Mouse (Mus musculus) bone marrow, adult 2 months (tissue): Measurements from ENCODE around the gene Ankfn1. TPM values are rescaled to one million over a fixed set of nuclear protein-coding genes. Genes with fewer than 3 reads are reported as not detected.

Experiments
- H3K27ac ChIP-seq: fragments of 200-500 bp; 2 replicates; pipeline ENCODE4 v1.5.1; 2012; ENCODE audit warnings: low read depth, mild to moderate bottlenecking, control low read depth, inconsistent platforms, low read length; ENCODE audit not compliant: control insufficient read depth, poor library complexity, insufficient read depth
- H3K4me1 ChIP-seq: fragments of 200-500 bp; 2 replicates; pipeline ENCODE4 v1.6.1; 2011; ENCODE audit warnings: low read length; ENCODE audit not compliant: control insufficient read depth, insufficient read depth
- H3K4me3 ChIP-seq: fragments of 200-500 bp; replicated peaks from 2 replicates; pipeline ENCODE3; 2011; ENCODE audit warnings: mild to moderate bottlenecking, low read depth, low read length, control low read depth; ENCODE audit not compliant: control insufficient read depth
- CTCF ChIP-seq: fragments of 200-500 bp; IDR thresholded peaks from 2 replicates; pipeline ENCODE4 v1.5.1; 2011; ENCODE audit warnings: low read length, control low read depth; ENCODE audit not compliant: control insufficient read depth, insufficient read depth
- POLR2A ChIP-seq: fragments of 200-500 bp; IDR thresholded peaks from 2 replicates; pipeline ENCODE4 v1.6.1; 2011; ENCODE audit warnings: low read depth, mild to moderate bottlenecking, control low read depth, low read length, borderline replicate concordance; ENCODE audit not compliant: control insufficient read depth
- WGBS: fragments of 180-500 bp; shearing (Covaris S2); methylation state at CpG from one replicate; pipeline ENCODE4 v1.1.7; 2018; 5-methylcytosine and 5-hydroxymethylcytosine counted together
- polyA plus RNA-seq: library from polyadenylated mRNA; stranded (reverse); fragments of >200 nt; gene quantifications from 2 replicates; pipeline ENCODE4 v1.2.4, GENCODE M21; 2011; ENCODE audit warnings: low replicate concordance; ENCODE audit not compliant: missing spikeins, insufficient read depth, insufficient read length

The Ankfn1 gene
- polyA plus RNA-seq, 1 experiment = not detected

- TF ChIP-seq POLR2A = no peak
- no peak for TF ChIP-seq CTCF
- no peaks in the 10 kb centered on the region for H3K4me1 ChIP-seq
- 50% methylated on average over 4 of the region's 4 CpGs for WGBS
- H3K27ac ChIP-seq = no peak overlapping the region
- no peak overlapping the region for H3K4me3 ChIP-seq
Observed at GRCm38 (mm10) chr11:89548786-89549185, 228.7 kb downstream of the Ankfn1 start.

- H3K4me3 ChIP-seq = no peak overlapping the region
- H3K4me1 ChIP-seq = no peaks in the 10 kb centered on the region
- 35% methylated on average over 7 of the region's 7 CpGs for WGBS
- H3K27ac ChIP-seq = no peak overlapping the region
- TF ChIP-seq POLR2A (no peak), CTCF (no peak)
Observed at GRCm38 (mm10) chr11:89546164-89546563, 231.3 kb downstream of the Ankfn1 start.

DNA sequence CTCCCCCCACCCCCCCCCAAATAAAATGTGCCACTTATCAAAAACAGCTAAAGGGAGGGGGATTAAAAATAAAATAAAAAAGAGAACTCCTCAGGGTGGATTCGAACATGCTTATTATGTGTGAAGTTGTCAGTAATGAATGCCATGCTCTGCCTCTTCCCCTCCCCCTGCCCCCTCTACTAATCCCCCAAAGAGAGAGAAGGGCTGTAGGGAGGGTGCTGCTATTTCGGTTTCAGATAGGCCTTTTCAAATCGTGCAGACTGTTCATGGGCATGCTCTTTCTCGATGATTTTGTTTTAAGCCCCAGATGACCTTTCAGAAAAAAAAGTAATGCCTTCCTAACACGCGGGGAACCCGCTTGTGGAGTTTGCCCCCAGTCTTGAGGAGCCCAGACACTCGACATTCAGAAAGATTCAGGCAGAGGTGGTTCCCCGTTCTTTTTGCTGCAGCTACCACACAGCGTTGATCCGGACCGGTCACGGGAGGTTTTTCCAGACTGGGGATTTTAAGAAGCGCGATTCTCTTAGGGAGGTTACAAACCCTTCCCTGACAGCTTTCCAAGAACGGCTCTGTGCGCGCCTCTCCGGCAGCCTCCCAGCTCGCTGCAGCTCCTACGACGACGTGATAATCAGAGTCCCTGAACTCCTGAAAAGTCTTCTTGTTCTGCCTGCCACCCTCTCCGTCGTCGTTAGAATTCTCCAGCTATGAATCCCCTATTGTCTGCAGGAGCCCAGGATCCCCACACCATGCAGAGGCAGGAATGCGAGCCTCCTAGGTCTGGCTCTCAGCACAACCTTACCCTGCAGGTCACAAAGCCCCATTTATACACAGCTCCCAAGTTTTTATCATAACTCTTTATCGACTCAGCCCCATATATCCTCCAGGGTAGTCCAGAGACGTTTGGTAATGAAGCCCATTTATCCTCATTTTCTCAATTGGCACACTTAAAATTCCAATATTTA lies 232.3 kb downstream of the Ankfn1 start:
- 12% methylated on average over 29 of the region's 29 CpGs for WGBS
- no peaks in the 10 kb centered on the region for H3K4me1 ChIP-seq
- no peak overlapping the region for H3K27ac ChIP-seq
- no peak overlapping the region for H3K4me3 ChIP-seq
- TF ChIP-seq CTCF (no peak), POLR2A (no peak)

- Histone ChIP-seq H3K4me3 (no peak overlapping the region), H3K4me1 (no peaks in the 10 kb centered on the region), H3K27ac (no peak overlapping the region)
- WGBS = 67% methylated on average over 8 of the region's 8 CpGs
- TF ChIP-seq POLR2A (no peak), CTCF (no peak)
Observed at GRCm38 (mm10) chr11:89538376-89538775, 239.1 kb downstream of the Ankfn1 start.

GRCm38 (mm10) chr11:89527800-89528430 lies 249.5 kb downstream of the Ankfn1 start:
- Histone ChIP-seq H3K4me1 (no peaks in the 10 kb centered on the region), H3K27ac (no peak overlapping the region), H3K4me3 (no peak overlapping the region)
- TF ChIP-seq CTCF = no peak
- no peak for TF ChIP-seq POLR2A
- 78% methylated on average over 4 of the region's 4 CpGs for WGBS

GRCm38 (mm10) chr11:89515501-89515901 lies 262.0 kb downstream of the Ankfn1 start:
- WGBS = 24% methylated on average over 9 of the region's 9 CpGs

GRCm38 (mm10) chr11:89508675-89509324 lies 268.7 kb downstream of the Ankfn1 start:
- no peak overlapping the region for H3K4me3 ChIP-seq
- no peak for TF ChIP-seq CTCF
- TF ChIP-seq POLR2A = no peak
- no peak overlapping the region for H3K27ac ChIP-seq
- 45% methylated on average over 11 of the region's 11 CpGs for WGBS
- no peaks in the 10 kb centered on the region for H3K4me1 ChIP-seq

More at GRCm38 (mm10) chr11:89515501-89515901, 262.0 kb downstream of the Ankfn1 start:
- TF ChIP-seq POLR2A (no peak), CTCF (no peak)
- H3K4me3 ChIP-seq = no peak overlapping the region
- no peaks in the 10 kb centered on the region for H3K4me1 ChIP-seq
- H3K27ac ChIP-seq = no peak overlapping the region
